Mouse (Mus musculus): Measurements from ENCODE around the gene Gm49510. TPM values are rescaled to one million over a fixed set of nuclear protein-coding genes. Genes with fewer than 3 reads are reported as not detected.

Gene Gm49510
- total RNA-seq, 2 experiments from 2014 or later = 1.3 TPM; not detected in 1

- ATAC-seq (replicated peaks; ENCODE audit: low FRiP score, poor library complexity, severe bottlenecking) = peak; percentile 86
Observed at GRCm38 (mm10) chr15:78913632-78914090, 14.2 kb downstream of the Gm49510 start, which contains the start of gene Pdxp. Gene Pdxp, plus strand, starts transcription at chr15:78913919.

- no peak for ATAC-seq (replicated peaks; ENCODE audit: low FRiP score, poor library complexity, severe bottlenecking)
Observed at GRCm38 (mm10) chr15:78914091-78914822, 14.8 kb downstream of the Gm49510 start.

- no peak for ATAC-seq (replicated peaks; ENCODE audit: low FRiP score, poor library complexity, severe bottlenecking)
Observed at GRCm38 (mm10) chr15:78914823-78915659, 15.6 kb downstream of the Gm49510 start.

- peak; percentile 70 for ATAC-seq (replicated peaks; ENCODE audit: low FRiP score, poor library complexity, severe bottlenecking)
Observed at GRCm38 (mm10) chr15:78915660-78916017, 16.2 kb downstream of the Gm49510 start.

- ATAC-seq (replicated peaks; ENCODE audit: low FRiP score, poor library complexity, severe bottlenecking) = no peak
Observed at GRCm38 (mm10) chr15:78916052-78916826, 16.8 kb downstream of the Gm49510 start.

- no peak for ATAC-seq (replicated peaks; ENCODE audit: low FRiP score, poor library complexity, severe bottlenecking)
Observed at GRCm38 (mm10) chr15:78918126-78918525, 18.7 kb downstream of the Gm49510 start.

GRCm38 (mm10) chr15:78919914-78920313 is 20.4 kb downstream of the Gm49510 start:
- no peak for ATAC-seq (replicated peaks; ENCODE audit: low FRiP score, poor library complexity, severe bottlenecking)

GRCm38 (mm10) chr15:78922700-78923099 is 23.2 kb downstream of the Gm49510 start:
- peak; percentile 87 for ATAC-seq (replicated peaks; ENCODE audit: low FRiP score, poor library complexity, severe bottlenecking)

- peak; percentile 70 for ATAC-seq (replicated peaks; ENCODE audit: low FRiP score, poor library complexity, severe bottlenecking)
Observed at GRCm38 (mm10) chr15:78923585-78923984, 24.1 kb downstream of the Gm49510 start.

- no peak for ATAC-seq (replicated peaks; ENCODE audit: low FRiP score, poor library complexity, severe bottlenecking)
Observed at GRCm38 (mm10) chr15:78925129-78925528, 25.7 kb downstream of the Gm49510 start.

GRCm38 (mm10) chr15:78926021-78926919 is 26.8 kb downstream of the Gm49510 start, which contains the start of gene Lgals1:
Gene Lgals1, plus strand, starts transcription at chr15:78926725.
- ATAC-seq (replicated peaks; ENCODE audit: low FRiP score, poor library complexity, severe bottlenecking) = no peak

GRCm38 (mm10) chr15:78927021-78927787 is 27.7 kb downstream of the Gm49510 start:
- ATAC-seq (replicated peaks; ENCODE audit: low FRiP score, poor library complexity, severe bottlenecking) = no peak

GRCm38 (mm10) chr15:78927788-78928457 is 28.5 kb downstream of the Gm49510 start:
- no peak for ATAC-seq (replicated peaks; ENCODE audit: low FRiP score, poor library complexity, severe bottlenecking)

GRCm38 (mm10) chr15:78928539-78928938 is 29.1 kb downstream of the Gm49510 start:
- no peak for ATAC-seq (replicated peaks; ENCODE audit: low FRiP score, poor library complexity, severe bottlenecking)

- no peak for ATAC-seq (replicated peaks; ENCODE audit: low FRiP score, poor library complexity, severe bottlenecking)
Observed at GRCm38 (mm10) chr15:78930192-78930706, 30.8 kb downstream of the Gm49510 start.

- ATAC-seq (replicated peaks; ENCODE audit: low FRiP score, poor library complexity, severe bottlenecking) = no peak
Observed at GRCm38 (mm10) chr15:78930801-78931426, 31.4 kb downstream of the Gm49510 start.

- ATAC-seq (replicated peaks; ENCODE audit: low FRiP score, poor library complexity, severe bottlenecking) = no peak
Observed at GRCm38 (mm10) chr15:78931577-78931976, 32.1 kb downstream of the Gm49510 start.
